Mouse (Mus musculus) midbrain, embryonic 11.5 days (tissue): Measurements from ENCODE around the gene Tmem198b. TPM values are rescaled to one million over a fixed set of nuclear protein-coding genes. Genes with fewer than 3 reads are reported as not detected.
A peak's percentile ranks its signal among the peaks of the same experiment; 100 is the strongest.

Experiments used
- ATAC-seq: fragments of 200-750 bp; cut with Nextera tagmentation; 2 replicates; pipeline ENCODE4 v1.8.0; 2017; ENCODE audit warnings: moderate TSS enrichment, moderate library complexity; ENCODE audit not compliant: low FRiP score
- DNase-seq: peaks from one replicate; pipeline ENCODE4 v3.0.0; 2015; ENCODE audit warnings: low spot score; ENCODE audit errors: missing footprints
- H3K27ac ChIP-seq: fragments of 300-500 bp; sonication (generic); 2 replicates; pipeline ENCODE4 v1.5.1; 2014; ENCODE audit warnings: low read depth, low read length
- H3K27me3 ChIP-seq: fragments of 300-500 bp; sonication (generic); 2 replicates; pipeline ENCODE4 v1.6.1; 2014; ENCODE audit warnings: mild to moderate bottlenecking, low read length, moderate library complexity, mixed read lengths; ENCODE audit not compliant: control insufficient read depth, insufficient read depth
- H3K36me3 ChIP-seq: fragments of 300-500 bp; sonication (generic); 2 replicates; pipeline ENCODE4 v1.6.1; 2014; ENCODE audit warnings: mild to moderate bottlenecking, low read length, moderate library complexity, mixed read lengths; ENCODE audit not compliant: control insufficient read depth, insufficient read depth
- H3K4me1 ChIP-seq: fragments of 300-500 bp; sonication (generic); 2 replicates; pipeline ENCODE4 v1.6.1; 2014; ENCODE audit warnings: low read length; ENCODE audit not compliant: control insufficient read depth, insufficient read depth
- H3K4me2 ChIP-seq: fragments of 300-500 bp; sonication (generic); 2 replicates; pipeline ENCODE4 v1.6.1; 2014; ENCODE audit warnings: mild to moderate bottlenecking, moderate library complexity
- H3K4me3 ChIP-seq: fragments of 300-500 bp; sonication (generic); 2 replicates; pipeline ENCODE4 v1.5.1; 2014; ENCODE audit warnings: low read depth, low read length
- H3K9ac ChIP-seq: fragments of 300-500 bp; sonication (generic); 2 replicates; pipeline ENCODE4 v1.6.1; 2014; ENCODE audit warnings: low read length
- H3K9me3 ChIP-seq: fragments of 300-500 bp; sonication (generic); 2 replicates; pipeline ENCODE4 v1.6.1; 2016; ENCODE audit warnings: low read length; ENCODE audit not compliant: control insufficient read depth
- WGBS: fragments of 180-500 bp; shearing (Covaris S2); extraction: QIAGEN DNeasy Blood & Tissue Kit; methylation state at CpG from one replicate; pipeline ENCODE4 v1.1.7; 2014; 5-methylcytosine and 5-hydroxymethylcytosine counted together
- polyA plus RNA-seq: library from polyadenylated mRNA; unstranded; fragments of >200 nt; fragmentation: Nextera tagmentation; extraction: Ambion mirVana; gene quantifications from 2 replicates; pipeline ENCODE4 v1.2.1, GENCODE M21; 2014

Gene Tmem198b
- polyA plus RNA-seq, 1 experiment from 2014 or later, result 17.4 TPM

GRCm38 (mm10) chr10:128805092-128806000 is 1.2 kb upstream of the Tmem198b start:
- Histone ChIP-seq H3K9ac (peak overlapping the region; percentile 89), H3K4me1 (peaks cover 26% of the 10 kb centered on the region), H3K4me3 (peak overlapping the region; percentile 78), H3K27me3 (no peaks in the 10 kb centered on the region), H3K9me3 (no peaks in the 10 kb centered on the region), H3K36me3 (no peaks in the 10 kb centered on the region), H3K4me2 (peak overlapping the region; percentile 80), H3K27ac (peak overlapping the region; percentile 93)
- WGBS, result under 1% methylated on average over 69 of the region's 70 CpGs
- ATAC-seq (peak; percentile 95), DNase-seq (peak; percentile 99)

GRCm38 (mm10) chr10:128803771-128804270 is 349 bp downstream of the Tmem198b start, which contains the start of gene Dnajc14:
Gene Dnajc14 (plus strand): TSS chr10:128804062.
- peak within 1 kb of the TSS; percentile 93 for H3K27ac ChIP-seq
- H3K4me2 ChIP-seq, result peak within 1 kb of the TSS; percentile 80
- peak; percentile 11 for ATAC-seq
- no peaks in the 10 kb centered on the region for H3K36me3 ChIP-seq
- no peaks in the 10 kb centered on the region for H3K9me3 ChIP-seq
- peak within 1 kb of the TSS; percentile 78 for H3K4me3 ChIP-seq
- H3K9ac ChIP-seq, result peak within 1 kb of the TSS; percentile 89
- DNase-seq, result no peak
- WGBS, result under 1% methylated on average over 14 of the region's 14 CpGs
- H3K27me3 ChIP-seq, result no peaks in the 10 kb centered on the region
- peaks cover 26% of the 10 kb centered on the region for H3K4me1 ChIP-seq

GRCm38 (mm10) chr10:128803361-128803760 is 809 bp downstream of the Tmem198b start:
- WGBS, result 19% methylated on average over 6 of the region's 6 CpGs
- Histone ChIP-seq H3K4me1 (peaks cover 26% of the 10 kb centered on the region), H3K36me3 (no peaks in the 10 kb centered on the region), H3K4me2 (peak overlapping the region; percentile 80), H3K27ac (no peak overlapping the region), H3K9me3 (no peaks in the 10 kb centered on the region), H3K4me3 (peak overlapping the region; percentile 78), H3K9ac (peak overlapping the region; percentile 89), H3K27me3 (no peaks in the 10 kb centered on the region)
- ATAC-seq (no peak), DNase-seq (no peak)

- H3K4me1 ChIP-seq, result peaks cover 26% of the 10 kb centered on the region
- WGBS, result 74% methylated on average over 4 of the region's 4 CpGs
- no peaks in the 10 kb centered on the region for H3K27me3 ChIP-seq
- H3K36me3 ChIP-seq, result no peaks in the 10 kb centered on the region
- H3K27ac ChIP-seq, result no peak overlapping the region
- H3K4me3 ChIP-seq, result no peak overlapping the region
- no peak for ATAC-seq
- peak overlapping the region; percentile 37; the same call in 1 of the 2 replicates for H3K9ac ChIP-seq
- H3K9me3 ChIP-seq, result no peaks in the 10 kb centered on the region
- no peak for DNase-seq
- peak overlapping the region; percentile 80 for H3K4me2 ChIP-seq
These were observed 1.2 kb downstream of the Tmem198b start for GRCm38 (mm10) chr10:128802956-128803355.

GRCm38 (mm10) chr10:128801981-128802495 is 2.1 kb downstream of the Tmem198b start:
- WGBS, result 90% methylated on average over 16 of the region's 16 CpGs
- no peak overlapping the region for H3K9ac ChIP-seq
- no peaks in the 10 kb centered on the region for H3K36me3 ChIP-seq

GRCm38 (mm10) chr10:128798676-128799075 is 5.5 kb downstream of the Tmem198b start:
- no peak for DNase-seq
- ATAC-seq, result no peak
- Histone ChIP-seq H3K4me1 (peaks cover 8% of the 10 kb centered on the region), H3K4me3 (no peak overlapping the region), H3K27me3 (no peaks in the 10 kb centered on the region), H3K36me3 (no peaks in the 10 kb centered on the region), H3K27ac (no peak overlapping the region), H3K9ac (no peak overlapping the region), H3K4me2 (no peak overlapping the region), H3K9me3 (no peaks in the 10 kb centered on the region)
- 96% methylated on average over 8 of the region's 8 CpGs for WGBS

More at GRCm38 (mm10) chr10:128801981-128802495, 2.1 kb downstream of the Tmem198b start:
- Histone ChIP-seq H3K27ac (no peak overlapping the region), H3K9me3 (no peaks in the 10 kb centered on the region), H3K27me3 (no peaks in the 10 kb centered on the region), H3K4me3 (no peak overlapping the region), H3K4me1 (peaks cover 18% of the 10 kb centered on the region), H3K4me2 (no peak overlapping the region)
- DNase-seq (no peak), ATAC-seq (no peak)

- Histone ChIP-seq H3K36me3 (no peaks in the 10 kb centered on the region), H3K4me2 (no peak overlapping the region), H3K4me3 (no peak overlapping the region), H3K9me3 (no peaks in the 10 kb centered on the region), H3K9ac (no peak overlapping the region), H3K4me1 (no peaks in the 10 kb centered on the region), H3K27ac (no peak overlapping the region), H3K27me3 (no peaks in the 10 kb centered on the region)
- ATAC-seq (no peak), DNase-seq (no peak)
- 98% methylated on average over 3 of the region's 3 CpGs for WGBS
These were observed 8.6 kb downstream of the Tmem198b start for GRCm38 (mm10) chr10:128795581-128795980.

- no peak for DNase-seq
- no peak for ATAC-seq
- H3K36me3 ChIP-seq, result no peaks in the 10 kb centered on the region
- no peak overlapping the region for H3K4me2 ChIP-seq
- no peaks in the 10 kb centered on the region for H3K4me1 ChIP-seq
- no peak overlapping the region for H3K9ac ChIP-seq
- 89% methylated on average over 5 of the region's 5 CpGs for WGBS
- no peaks in the 10 kb centered on the region for H3K27me3 ChIP-seq
- no peak overlapping the region for H3K4me3 ChIP-seq
- no peaks in the 10 kb centered on the region for H3K9me3 ChIP-seq
- no peak overlapping the region for H3K27ac ChIP-seq
These were observed 9.8 kb downstream of the Tmem198b start for GRCm38 (mm10) chr10:128794391-128794790.

GRCm38 (mm10) chr10:128793258-128793657 is 10.9 kb downstream of the Tmem198b start:
- H3K9me3 ChIP-seq, result no peaks in the 10 kb centered on the region
- no peak overlapping the region for H3K4me2 ChIP-seq
- H3K27ac ChIP-seq, result no peak overlapping the region
- no peaks in the 10 kb centered on the region for H3K27me3 ChIP-seq
- H3K36me3 ChIP-seq, result no peaks in the 10 kb centered on the region
- WGBS, result 98% methylated on average over 1 of the region's 1 CpGs
- ATAC-seq (no peak), DNase-seq (no peak)
- no peaks in the 10 kb centered on the region for H3K4me1 ChIP-seq
- H3K9ac ChIP-seq, result no peak overlapping the region
- no peak overlapping the region for H3K4me3 ChIP-seq
